Mouse (Mus musculus): ENCODE results near the gene Plbd2.

DNA sequence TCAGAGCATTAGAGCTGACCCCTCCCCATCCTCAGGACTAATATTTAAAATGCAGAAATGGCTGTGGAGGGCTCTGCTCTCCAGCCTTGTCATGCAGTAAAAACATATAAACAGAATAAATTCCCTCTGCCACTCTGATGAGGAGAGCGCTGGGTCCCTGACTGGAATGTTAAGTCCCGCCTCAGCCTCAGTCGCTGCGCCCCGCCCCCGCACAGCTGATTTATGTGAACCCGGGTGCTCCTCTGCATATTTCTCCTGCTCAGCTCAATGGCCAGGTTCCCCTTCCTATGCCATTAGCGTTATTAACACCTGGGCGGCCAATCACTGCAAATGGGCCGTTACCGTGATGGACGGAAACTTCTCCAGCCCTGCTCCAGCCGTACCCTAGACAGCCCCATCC lies 56.1 kb downstream of the Plbd2 start:
- no peak for TF ChIP-seq POLR2A (IDR thresholded peaks at IDR 0.05; ENCODE audit: borderline replicate concordance, insufficient read depth, low read length)
- TF ChIP-seq CTCF (IDR thresholded peaks at IDR 0.05; ENCODE audit: borderline replicate concordance, insufficient read depth, low read depth, low read length) = no peak
